Mouse (Mus musculus) hindbrain, embryonic 15.5 days (tissue): ENCODE results near the gene Sgf29. TPM values are rescaled to one million over a fixed set of nuclear protein-coding genes. Genes with fewer than 3 reads are reported as not detected.
A peak's percentile ranks its signal among the peaks of the same experiment; 100 is the strongest.

Experiments
- ATAC-seq: fragments of 200-750 bp; cut with Nextera tagmentation; 2 replicates; pipeline ENCODE4 v1.8.0; 2017; ENCODE audit warnings: low read depth, moderate number of reproducible peaks, moderate TSS enrichment; ENCODE audit not compliant: low FRiP score
- H3K27ac ChIP-seq: fragments of 300-500 bp; sonication (generic); replicated peaks from 2 replicates; pipeline ENCODE4 v1.5.1; 2015; ENCODE audit warnings: mild to moderate bottlenecking, inconsistent platforms
- H3K27me3 ChIP-seq: fragments of 300-500 bp; sonication (generic); 2 replicates; pipeline ENCODE4 v1.6.1; 2015; ENCODE audit warnings: control low read depth, inconsistent platforms
- H3K36me3 ChIP-seq: fragments of 300-500 bp; sonication (generic); 2 replicates; pipeline ENCODE4 v1.6.1; 2015; ENCODE audit warnings: control low read depth, inconsistent platforms
- H3K4me1 ChIP-seq: fragments of 300-500 bp; sonication (generic); replicated peaks from 2 replicates; pipeline ENCODE4 v1.6.1; 2015; ENCODE audit warnings: control low read depth, inconsistent platforms
- H3K4me2 ChIP-seq: fragments of 300-500 bp; sonication (generic); 2 replicates; pipeline ENCODE4 v1.6.1; 2015; ENCODE audit warnings: moderate library complexity, mild to moderate bottlenecking, inconsistent platforms
- H3K4me3 ChIP-seq: fragments of 300-500 bp; sonication (generic); 2 replicates; pipeline ENCODE4 v1.5.1; 2015; ENCODE audit warnings: mild to moderate bottlenecking, inconsistent platforms
- H3K9ac ChIP-seq: fragments of 300-500 bp; sonication (generic); 2 replicates; pipeline ENCODE4 v1.6.1; 2015; ENCODE audit warnings: inconsistent platforms
- H3K9me3 ChIP-seq: fragments of 300-500 bp; sonication (generic); 2 replicates; pipeline ENCODE4 v1.6.1; 2016; ENCODE audit warnings: control low read depth, inconsistent platforms
- WGBS: fragments of 180-500 bp; shearing (Covaris S2); methylation state at CpG from one replicate; pipeline ENCODE4 v1.1.7; 2015; 5-methylcytosine and 5-hydroxymethylcytosine counted together
- polyA plus RNA-seq: library from polyadenylated mRNA; unstranded; fragments of >200 nt; fragmentation: Nextera tagmentation; extraction: Ambion mirVana; gene quantifications from 2 replicates; pipeline ENCODE4 v1.2.1, GENCODE M21; 2015

Sgf29 gene
- polyA plus RNA-seq, 1 experiment from 2014 or later, result 58.7 TPM

- Histone ChIP-seq H3K9ac (no peak overlapping the region), H3K4me1 (peaks cover 53% of the 10 kb centered on the region), H3K36me3 (peaks cover 6% of the 10 kb centered on the region), H3K27me3 (no peaks in the 10 kb centered on the region), H3K9me3 (no peaks in the 10 kb centered on the region), H3K27ac (no peak overlapping the region), H3K4me3 (peak overlapping the region; percentile 90), H3K4me2 (peak overlapping the region; percentile 73)
- WGBS, result 86% methylated on average over 6 of the region's 6 CpGs
- no peak for ATAC-seq
Observed at GRCm38 (mm10) chr7:126702358-126702757, 53.2 kb downstream of the Sgf29 start.

DNA sequence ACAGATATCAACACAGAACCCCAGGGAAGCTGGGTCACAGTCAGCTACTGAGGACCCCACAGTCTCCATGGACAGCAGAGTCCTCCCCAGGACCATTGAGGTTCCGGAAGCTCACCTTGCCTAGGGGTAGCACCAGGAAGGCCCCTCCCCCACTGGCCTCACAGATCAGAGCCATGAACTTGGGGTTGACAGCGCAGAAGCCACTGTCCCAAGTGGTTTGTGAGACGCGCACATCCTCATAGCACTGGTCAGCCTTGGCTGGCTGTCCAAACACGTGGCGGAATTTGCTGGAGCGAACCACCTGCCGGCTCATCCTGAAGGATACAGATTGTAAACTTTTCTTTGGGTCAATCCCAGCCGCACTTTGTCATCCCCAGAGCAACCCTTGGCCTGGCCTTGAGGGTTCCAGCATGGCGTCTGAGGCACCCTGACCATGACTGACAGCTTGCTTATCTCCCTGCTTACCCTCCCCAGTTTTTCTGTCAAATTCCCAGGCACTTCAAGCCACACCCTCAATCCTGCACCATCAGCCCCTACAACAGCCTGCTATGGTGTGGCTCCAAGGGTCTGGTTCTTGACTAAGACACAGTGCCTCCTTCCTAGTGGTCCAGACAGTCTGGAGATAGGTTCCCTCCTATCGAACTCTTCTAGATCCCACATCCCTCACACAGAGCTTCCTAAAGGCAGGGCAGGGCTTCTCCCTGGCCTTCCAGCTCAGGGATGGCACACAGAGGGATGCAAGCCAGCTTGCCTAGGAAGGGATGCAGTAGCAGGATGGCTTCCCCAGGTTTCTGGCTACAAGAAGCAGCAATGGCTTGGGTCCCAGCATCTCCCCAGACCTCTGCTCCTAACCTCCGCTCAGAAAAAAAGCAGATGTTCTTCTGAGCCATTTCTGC, 54.0 kb downstream of the Sgf29 start:
- H3K4me1 ChIP-seq, result peaks cover 47% of the 10 kb centered on the region
- H3K4me3 ChIP-seq, result peak overlapping the region; percentile 90
- 78% methylated on average over 12 of the region's 12 CpGs for WGBS
- peaks cover 6% of the 10 kb centered on the region for H3K36me3 ChIP-seq
- ATAC-seq, result no peak
- H3K27ac ChIP-seq, result peak overlapping the region; percentile 91
- H3K27me3 ChIP-seq, result no peaks in the 10 kb centered on the region
- no peaks in the 10 kb centered on the region for H3K9me3 ChIP-seq
- H3K9ac ChIP-seq, result peak overlapping the region; percentile 93
- H3K4me2 ChIP-seq, result peak overlapping the region; percentile 73

DNA sequence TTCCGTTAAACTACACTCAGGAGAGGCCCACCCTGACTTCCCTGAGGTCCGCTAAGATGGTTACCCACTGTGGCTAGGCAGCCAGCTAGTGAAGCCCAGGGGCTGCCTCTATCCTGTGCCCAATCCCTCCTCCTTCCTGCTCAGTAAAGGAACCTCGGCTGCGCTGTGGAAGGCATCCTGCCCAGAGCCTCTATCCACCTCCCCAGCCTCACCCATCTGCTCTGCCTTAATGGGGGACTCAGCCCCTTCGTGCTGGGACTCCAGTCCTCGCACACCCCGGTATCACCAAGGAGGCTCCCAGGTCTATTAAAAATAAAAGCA, 54.6 kb downstream of the Sgf29 start:
- Histone ChIP-seq H3K9ac (peak overlapping the region; percentile 93), H3K9me3 (no peaks in the 10 kb centered on the region), H3K27ac (peak overlapping the region; percentile 91), H3K4me3 (peak overlapping the region; percentile 90), H3K4me1 (peaks cover 47% of the 10 kb centered on the region), H3K36me3 (peaks cover 6% of the 10 kb centered on the region), H3K27me3 (no peaks in the 10 kb centered on the region), H3K4me2 (peak overlapping the region; percentile 73)
- WGBS, result 14% methylated on average over 7 of the region's 7 CpGs
- peak; percentile 9; the same call in 1 of the 2 replicates for ATAC-seq

DNA sequence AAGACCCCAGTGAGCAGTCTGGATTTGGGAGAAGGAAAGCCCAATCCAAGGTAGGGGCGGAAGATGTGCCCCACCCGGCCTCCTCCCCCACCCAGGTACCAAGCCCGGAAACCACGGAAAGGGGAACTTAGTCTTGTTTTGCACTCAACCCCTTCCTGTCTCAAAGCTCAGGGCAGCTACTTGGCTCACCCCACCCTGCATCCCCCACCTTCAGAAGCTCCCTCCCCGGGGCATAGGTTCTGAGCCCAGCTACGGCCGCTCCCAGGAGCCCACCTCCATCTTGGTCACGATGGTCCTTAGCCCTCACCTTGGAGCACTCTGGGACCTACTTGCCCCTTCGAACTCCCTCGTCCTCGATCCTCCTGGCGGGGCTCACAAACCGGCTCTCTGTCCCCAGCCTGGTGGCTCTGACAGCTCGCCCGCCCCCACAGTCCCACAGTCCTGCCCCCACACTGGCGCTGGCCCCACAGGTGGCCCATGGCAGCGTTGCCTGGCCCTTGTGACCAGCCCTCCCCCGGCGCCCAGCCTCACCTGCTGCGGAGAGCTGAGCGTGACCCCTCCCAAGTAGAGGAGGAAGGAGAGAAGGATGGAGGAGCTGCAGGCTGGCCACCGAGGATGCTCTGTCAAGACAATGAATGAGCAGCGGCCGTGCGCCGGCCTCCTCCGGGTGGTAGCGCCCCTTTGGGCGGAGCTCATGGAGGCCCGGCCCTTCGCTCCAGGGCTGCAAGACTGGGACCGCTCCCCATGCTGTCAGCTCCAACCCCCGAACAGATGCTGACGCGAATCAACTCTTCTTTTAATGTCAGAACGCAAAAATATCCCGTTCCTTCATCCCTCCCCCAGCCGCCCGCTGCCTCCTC, 55.2 kb downstream of the Sgf29 start:
- peak; percentile 86 for ATAC-seq
- Histone ChIP-seq H3K4me2 (peak overlapping the region; percentile 73), H3K27me3 (no peaks in the 10 kb centered on the region), H3K4me3 (peak overlapping the region; percentile 90), H3K9me3 (no peaks in the 10 kb centered on the region), H3K4me1 (peaks cover 47% of the 10 kb centered on the region), H3K36me3 (peaks cover 2% of the 10 kb centered on the region; the same call in 1 of the 2 replicates), H3K27ac (peak overlapping the region; percentile 91), H3K9ac (peak overlapping the region; percentile 93)
- 1% methylated on average over 39 of the region's 39 CpGs for WGBS

- Histone ChIP-seq H3K27ac (no peak within 1 kb of the TSS), H3K27me3 (no peaks in the 10 kb centered on the region), H3K36me3 (no peaks in the 10 kb centered on the region), H3K4me2 (no peak within 1 kb of the TSS), H3K4me3 (no peak within 1 kb of the TSS), H3K4me1 (peaks cover 25% of the 10 kb centered on the region), H3K9me3 (no peaks in the 10 kb centered on the region), H3K9ac (no peak within 1 kb of the TSS)
- no peak for ATAC-seq
- 91% methylated on average over 19 of the region's 19 CpGs for WGBS
Observed at GRCm38 (mm10) chr7:126707442-126708174, 58.5 kb downstream of the Sgf29 start, which contains the start of gene Coro1a. Gene Coro1a (minus strand): TSS chr7:126707787.

DNA sequence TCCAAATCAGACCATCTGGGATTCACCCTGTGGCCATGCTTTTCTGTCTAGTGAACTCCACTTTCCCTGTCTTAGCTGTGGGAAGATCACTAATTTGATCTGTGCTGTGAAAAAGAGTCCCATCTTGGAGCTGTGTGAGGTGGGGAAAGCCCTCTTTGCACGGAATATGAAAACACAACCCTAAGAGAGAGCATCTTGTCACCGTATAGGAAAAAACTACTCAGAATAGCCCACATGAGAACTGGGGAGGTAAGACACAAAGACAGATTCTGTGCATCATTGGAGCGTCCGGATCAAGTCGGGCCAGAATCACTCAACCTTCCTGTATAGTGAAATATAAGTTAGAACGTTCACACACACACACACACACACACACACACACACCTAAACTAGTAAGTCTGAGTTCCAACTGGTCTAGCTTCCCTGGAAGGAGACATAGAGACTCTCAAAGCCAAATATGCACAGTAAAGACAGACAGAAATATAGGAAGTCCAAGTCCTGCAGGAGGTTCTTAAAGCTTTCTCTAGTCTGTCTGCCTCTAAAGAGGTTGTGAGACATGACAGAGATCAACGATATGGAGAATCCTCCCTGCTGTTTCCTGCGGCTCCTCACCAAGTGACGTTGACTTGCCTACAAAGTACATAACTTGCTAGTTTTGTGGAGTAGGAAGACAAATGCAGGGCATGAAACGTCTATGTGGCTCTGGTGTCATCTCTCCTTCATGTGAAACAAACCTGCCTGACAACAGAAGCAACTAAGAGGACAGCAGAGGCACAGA, 59.3 kb downstream of the Sgf29 start:
- Histone ChIP-seq H3K4me1 (peaks cover 18% of the 10 kb centered on the region), H3K4me3 (no peak overlapping the region), H3K9me3 (no peaks in the 10 kb centered on the region), H3K27me3 (no peaks in the 10 kb centered on the region), H3K9ac (no peak overlapping the region), H3K27ac (no peak overlapping the region), H3K4me2 (no peak overlapping the region), H3K36me3 (no peaks in the 10 kb centered on the region)
- no peak for ATAC-seq
- WGBS, result 83% methylated on average over 10 of the region's 10 CpGs

- H3K4me2 ChIP-seq, result no peak overlapping the region
- no peak overlapping the region for H3K27ac ChIP-seq
- no peaks in the 10 kb centered on the region for H3K9me3 ChIP-seq
- H3K4me1 ChIP-seq, result peaks cover 2% of the 10 kb centered on the region
- H3K4me3 ChIP-seq, result no peak overlapping the region
- 77% methylated on average over 4 of the region's 4 CpGs for WGBS
- no peaks in the 10 kb centered on the region for H3K27me3 ChIP-seq
- no peaks in the 10 kb centered on the region for H3K36me3 ChIP-seq
- no peak overlapping the region for H3K9ac ChIP-seq
- ATAC-seq, result no peak
Observed at GRCm38 (mm10) chr7:126710266-126710665, 61.2 kb downstream of the Sgf29 start.

- no peak for ATAC-seq
- Histone ChIP-seq H3K4me1 (no peaks in the 10 kb centered on the region), H3K4me3 (no peak overlapping the region), H3K9me3 (no peaks in the 10 kb centered on the region), H3K9ac (no peak overlapping the region), H3K4me2 (no peak overlapping the region), H3K27ac (no peak overlapping the region), H3K27me3 (no peaks in the 10 kb centered on the region), H3K36me3 (no peaks in the 10 kb centered on the region)
- WGBS, result 84% methylated on average over 3 of the region's 3 CpGs
Observed at GRCm38 (mm10) chr7:126711910-126712309, 62.8 kb downstream of the Sgf29 start.

DNA sequence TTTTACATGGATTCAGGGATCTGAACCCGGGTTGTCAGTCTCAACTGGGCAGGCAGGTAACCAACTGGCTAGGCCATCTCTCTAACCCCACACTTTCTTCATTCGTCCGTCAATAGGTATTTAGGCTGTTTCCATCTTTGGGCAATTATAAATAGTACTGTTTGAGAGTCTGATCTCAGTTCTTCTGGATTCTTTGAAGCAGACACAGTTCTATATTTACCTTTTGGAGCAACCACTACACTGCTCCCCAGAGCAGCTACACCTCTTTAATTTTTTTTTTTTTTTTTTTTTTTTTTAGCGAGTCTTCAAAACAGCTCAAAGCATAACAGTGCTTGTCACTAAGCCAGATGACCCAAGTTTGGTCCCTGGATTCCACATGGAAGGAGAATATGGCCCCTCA, 66.6 kb downstream of the Sgf29 start:
- Histone ChIP-seq H3K36me3 (no peaks in the 10 kb centered on the region), H3K27me3 (no peaks in the 10 kb centered on the region), H3K4me1 (no peaks in the 10 kb centered on the region), H3K9me3 (no peaks in the 10 kb centered on the region), H3K27ac (no peak overlapping the region), H3K4me2 (no peak overlapping the region), H3K9ac (no peak overlapping the region), H3K4me3 (no peak overlapping the region)
- no peak for ATAC-seq
- 87% methylated on average over 4 of the region's 4 CpGs for WGBS

DNA sequence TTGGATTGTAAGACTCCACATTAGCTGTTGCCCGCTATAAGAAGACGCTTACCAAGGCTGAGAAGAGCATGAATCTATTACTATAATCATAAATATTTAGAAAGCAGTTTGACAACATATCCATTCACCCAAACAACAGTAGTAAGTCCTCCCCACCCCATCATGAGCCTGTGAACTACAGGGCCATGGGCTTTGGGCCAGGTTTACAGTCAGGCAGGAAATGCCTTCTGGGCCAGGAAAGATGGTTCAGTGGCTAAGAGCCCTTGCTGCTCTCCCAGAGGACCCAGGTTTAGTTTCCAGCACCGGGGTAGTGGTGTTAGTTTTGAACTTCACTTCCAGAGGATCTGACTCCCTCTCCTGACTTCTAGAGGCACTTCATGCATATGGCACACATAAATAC, 68.5 kb downstream of the Sgf29 start:
- Histone ChIP-seq H3K4me2 (no peak overlapping the region), H3K36me3 (no peaks in the 10 kb centered on the region), H3K9ac (no peak overlapping the region), H3K9me3 (no peaks in the 10 kb centered on the region), H3K4me3 (no peak overlapping the region), H3K4me1 (no peaks in the 10 kb centered on the region), H3K27me3 (no peaks in the 10 kb centered on the region), H3K27ac (no peak overlapping the region)
- no peak for ATAC-seq
- WGBS, result 85% methylated on average over 3 of the region's 3 CpGs

DNA sequence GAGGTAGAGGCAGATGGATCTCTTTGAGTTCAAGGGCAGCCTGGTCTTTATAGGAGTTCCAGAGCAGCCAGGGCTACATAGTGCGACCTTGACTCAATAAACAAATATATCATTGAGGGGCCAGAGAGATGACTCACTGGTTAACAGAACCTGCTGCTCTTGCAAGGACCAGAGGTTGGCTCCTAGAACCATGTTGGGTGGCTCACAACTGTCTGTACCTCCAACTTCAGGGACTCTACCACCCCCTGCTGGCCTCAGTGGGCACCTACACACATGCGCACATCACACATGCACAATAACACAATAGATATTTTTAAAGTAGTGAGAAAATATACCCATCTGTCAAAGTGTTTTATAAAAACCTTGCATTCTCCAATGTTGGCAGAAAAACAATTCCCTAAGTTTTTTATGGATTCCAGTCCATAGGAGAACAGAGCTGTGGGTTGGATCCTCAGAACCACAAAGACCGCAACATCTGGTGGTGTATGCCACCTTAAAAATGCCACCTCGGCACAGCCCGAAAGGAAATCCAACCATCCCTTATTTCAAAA, 69.8 kb downstream of the Sgf29 start:
- H3K27ac ChIP-seq, result no peak overlapping the region
- no peak for ATAC-seq
- H3K4me1 ChIP-seq, result no peaks in the 10 kb centered on the region
- no peak overlapping the region for H3K4me2 ChIP-seq
- WGBS, result 92% methylated on average over 5 of the region's 5 CpGs
- no peaks in the 10 kb centered on the region for H3K27me3 ChIP-seq
- H3K4me3 ChIP-seq, result no peak overlapping the region
- H3K9ac ChIP-seq, result no peak overlapping the region
- H3K36me3 ChIP-seq, result no peaks in the 10 kb centered on the region
- no peaks in the 10 kb centered on the region for H3K9me3 ChIP-seq
